8 mouse cellular contexts compared by ENCODE assay signal in genomic region chr2:73273249-73274118, GRCm38 (mm10). TPM values are rescaled to one million over a fixed set of nuclear protein-coding genes. Genes with fewer than 3 reads are reported as not detected.
DNase-seq lines count a peak whose midpoint lies in the region; ATAC-seq and TF ChIP-seq lines count a peak whose summit lies in the region.

No protein-coding gene starts in this region.

- H3K9ac ChIP-seq in heart, embryonic 13.5 days = peak overlapping the region; percentile 66
- H3K9ac ChIP-seq in forebrain, embryonic 14.5 days (ENCODE audit: low read length) = peak overlapping the region; percentile 77
- H3K9ac ChIP-seq in neural tube, embryonic 11.5 days (ENCODE audit: low read length) = peak overlapping the region; percentile 55

- no peak for TF ChIP-seq CTCF in G1E (IDR thresholded peaks at IDR 0.05; ENCODE audit: low read depth, low read length)

- peak overlapping the region; percentile 80 for H3K4me2 ChIP-seq in heart, embryonic 13.5 days
- H3K4me2 ChIP-seq in forebrain, embryonic 14.5 days (ENCODE audit: low read length) = peak overlapping the region; percentile 56
- peak overlapping the region; percentile 53 for H3K4me2 ChIP-seq in neural tube, embryonic 11.5 days (ENCODE audit: low read depth)

- no peaks in the 10 kb centered on the region for H3K9me3 ChIP-seq in heart, embryonic 13.5 days
- peaks cover 24% of the 10 kb centered on the region for H3K9me3 ChIP-seq in G1E (replicated peaks)
- H3K9me3 ChIP-seq in forebrain, embryonic 14.5 days (replicated peaks; ENCODE audit: control insufficient read depth, low read length) = no peaks in the 10 kb centered on the region
- no peaks in the 10 kb centered on the region for H3K9me3 ChIP-seq in limb, embryonic 10.5 days (replicated peaks)
- no peaks in the 10 kb centered on the region for H3K9me3 ChIP-seq in neural tube, embryonic 11.5 days (ENCODE audit: control insufficient read depth, low read length)

- no peak for ATAC-seq in heart, embryonic 13.5 days (ENCODE audit: extremely low read depth, insufficient number of reproducible peaks, low FRiP score, low TSS enrichment)
- ATAC-seq in G1E (ENCODE audit: extremely low read depth, insufficient number of reproducible peaks, low FRiP score, poor library complexity, severe bottlenecking) = no peak
- ATAC-seq in forebrain, embryonic 14.5 days = peak; percentile 8; the same call in 1 of the 2 replicates
- ATAC-seq in neural tube, embryonic 11.5 days (ENCODE audit: insufficient read depth, low FRiP score, low TSS enrichment) = peak; percentile 22; the same call in 1 of the 2 replicates
- no peak for ATAC-seq in erythroid progenitor cell, adult 5-6 weeks (replicated peaks; ENCODE audit: low FRiP score, poor library complexity, severe bottlenecking)

- H3K4me1 ChIP-seq in heart, embryonic 13.5 days = peaks cover 55% of the 10 kb centered on the region
- H3K4me1 ChIP-seq in G1E (ENCODE audit: insufficient read depth, low read depth, low read length) = peaks cover 28% of the 10 kb centered on the region
- H3K4me1 ChIP-seq in forebrain, embryonic 14.5 days (ENCODE audit: control insufficient read depth, insufficient read depth, low read length) = peaks cover 10% of the 10 kb centered on the region
- peaks cover 63% of the 10 kb centered on the region for H3K4me1 ChIP-seq in limb, embryonic 10.5 days
- H3K4me1 ChIP-seq in neural tube, embryonic 11.5 days (ENCODE audit: control insufficient read depth, insufficient read depth, low read length) = peaks cover 28% of the 10 kb centered on the region

- DNase-seq in heart, adult 11 months = no peak
- DNase-seq in G1E (ENCODE audit: low spot score) (no peak), MN1 (ENCODE audit: low spot score) (no peak)
- peak; percentile 58 for DNase-seq in forebrain, embryonic 14.5 days (ENCODE audit: low spot score)
- DNase-seq in limb, embryonic 10.5 days (ENCODE audit: low spot score) = peak; percentile 73
- DNase-seq in neural tube, embryonic 11.5 days (ENCODE audit: low spot score) = peak; percentile 66

- 1% methylated on average over 102 of the region's 110 CpGs for WGBS in heart, embryonic 13.5 days
- WGBS in forebrain, embryonic 14.5 days = under 1% methylated on average over 109 of the region's 110 CpGs
- under 1% methylated on average over 109 of the region's 110 CpGs for WGBS in limb, embryonic 10.5 days
- under 1% methylated on average over 76 of the region's 110 CpGs for WGBS in neural tube, embryonic 11.5 days

- no peaks in the 10 kb centered on the region for H3K36me3 ChIP-seq in heart, embryonic 13.5 days
- no peaks in the 10 kb centered on the region for H3K36me3 ChIP-seq in G1E (replicated peaks)
- H3K36me3 ChIP-seq in forebrain, embryonic 14.5 days (ENCODE audit: control insufficient read depth, insufficient read depth, low read length) = peaks cover 13% of the 10 kb centered on the region; the same call in 1 of the 2 replicates
- H3K36me3 ChIP-seq in limb, embryonic 10.5 days = no peaks in the 10 kb centered on the region
- no peaks in the 10 kb centered on the region for H3K36me3 ChIP-seq in neural tube, embryonic 11.5 days (ENCODE audit: control insufficient read depth, insufficient read depth, low read length)

- H3K27ac ChIP-seq in heart, embryonic 13.5 days (replicated peaks) = no peak overlapping the region
- peak overlapping the region; percentile 87 for H3K27ac ChIP-seq in forebrain, embryonic 14.5 days (ENCODE audit: low read depth, low read length)
- peak overlapping the region; percentile 69 for H3K27ac ChIP-seq in limb, embryonic 10.5 days
- H3K27ac ChIP-seq in neural tube, embryonic 11.5 days (ENCODE audit: low read depth, low read length) = no peak overlapping the region; the same call in 1 of the 2 replicates

- H3K27me3 ChIP-seq in heart, embryonic 13.5 days (replicated peaks) = peaks cover 88% of the 10 kb centered on the region
- peaks cover 65% of the 10 kb centered on the region for H3K27me3 ChIP-seq in G1E (ENCODE audit: insufficient read depth, low read length)
- H3K27me3 ChIP-seq in forebrain, embryonic 14.5 days (replicated peaks; ENCODE audit: control insufficient read depth, insufficient read depth, low read length) = peaks cover 45% of the 10 kb centered on the region
- peaks cover 98% of the 10 kb centered on the region for H3K27me3 ChIP-seq in limb, embryonic 10.5 days (ENCODE audit: low read depth, poor library complexity, severe bottlenecking)
- peaks cover 75% of the 10 kb centered on the region for H3K27me3 ChIP-seq in neural tube, embryonic 11.5 days (ENCODE audit: control insufficient read depth, insufficient read depth, low read length)

- peak overlapping the region; percentile 54 for H3K4me3 ChIP-seq in heart, embryonic 13.5 days
- H3K4me3 ChIP-seq in G1E (ENCODE audit: low read depth, low read length) = peak overlapping the region; percentile 54; the same call in 1 of the 2 replicates
- H3K4me3 ChIP-seq in forebrain, embryonic 14.5 days (ENCODE audit: low read depth, low read length) = peak overlapping the region; percentile 51
- H3K4me3 ChIP-seq in limb, embryonic 10.5 days = peak overlapping the region; percentile 53
- peak overlapping the region; percentile 43 for H3K4me3 ChIP-seq in neural tube, embryonic 11.5 days (ENCODE audit: low read depth, low read length)

RNA-seq across cellular contexts. Expression of gene Sp9, which starts 1.8 kb away (rescaled TPM):
- polyA plus RNA-seq in heart, embryonic 13.5 days (2015; fragmentation: Nextera tagmentation; extraction: Ambion mirVana) = 0.04 TPM in 1 of 2 replicates, not detected in the other
- total RNA-seq in G1E (2014; fragmentation: Nextera tagmentation) (0.23 TPM in 1 of 2 replicates, not detected in the other), G1E (2017) (0.27 and 0.35 TPM in 2 replicates)
- 0.43 and 0.65 TPM in 2 replicates for polyA plus RNA-seq in G1E (2012)
- polyA plus RNA-seq in forebrain, embryonic 14.5 days (2014; fragmentation: Nextera tagmentation; extraction: Ambion mirVana) = 10.9 and 12.2 TPM in 2 replicates
- polyA plus RNA-seq in limb, embryonic 10.5 days (2016; fragmentation: Nextera tagmentation; extraction: Ambion mirVana) = 0.19 and 0.36 TPM in 2 replicates
- 1.8 and 2.0 TPM in 2 replicates for polyA plus RNA-seq in neural tube, embryonic 11.5 days (2014; fragmentation: Nextera tagmentation; extraction: Ambion mirVana)
- total RNA-seq in erythroid progenitor cell, adult 5-6 weeks (2015; ENCODE audit: low replicate concordance) = not detected in 2 replicates
- total RNA-seq in erythroid progenitor cell, adult 5-6 weeks (2017; ENCODE audit: low replicate concordance) = not detected in 2 replicates

RNA-seq across cellular contexts. Expression of gene Scrn3, which starts 38.9 kb away (rescaled TPM):
- polyA plus RNA-seq in heart, embryonic 13.5 days (2015; fragmentation: Nextera tagmentation; extraction: Ambion mirVana) = 12.0 and 14.3 TPM in 2 replicates
- total RNA-seq in G1E (2014; fragmentation: Nextera tagmentation) (53.1 and 58.5 TPM in 2 replicates), G1E (2017) (29.4 and 42.1 TPM in 2 replicates)
- 2.3 and 2.8 TPM in 2 replicates for polyA plus RNA-seq in G1E (2012)
- 6.2 and 7.2 TPM in 2 replicates for polyA plus RNA-seq in forebrain, embryonic 14.5 days (2014; fragmentation: Nextera tagmentation; extraction: Ambion mirVana)
- 14.7 and 16.5 TPM in 2 replicates for polyA plus RNA-seq in limb, embryonic 10.5 days (2016; fragmentation: Nextera tagmentation; extraction: Ambion mirVana)
- 12.4 and 14.5 TPM in 2 replicates for polyA plus RNA-seq in neural tube, embryonic 11.5 days (2014; fragmentation: Nextera tagmentation; extraction: Ambion mirVana)
- 56.2 and 71.3 TPM in 2 replicates for total RNA-seq in erythroid progenitor cell, adult 5-6 weeks (2015; ENCODE audit: low replicate concordance)
- 108 and 110 TPM in 2 replicates for total RNA-seq in erythroid progenitor cell, adult 5-6 weeks (2017; ENCODE audit: low replicate concordance)

RNA-seq across cellular contexts. Expression of gene Cir1, which starts 39.0 kb away (rescaled TPM):
- polyA plus RNA-seq in heart, embryonic 13.5 days (2015; fragmentation: Nextera tagmentation; extraction: Ambion mirVana) = 14.5 and 16.9 TPM in 2 replicates
- 24.4 and 27.2 TPM in 2 replicates for total RNA-seq in G1E (2014; fragmentation: Nextera tagmentation)
- 15.7 and 21.7 TPM in 2 replicates for total RNA-seq in G1E (2017)
- polyA plus RNA-seq in G1E (2012) = 11.9 and 12.8 TPM in 2 replicates
- 23.4 and 25.9 TPM in 2 replicates for polyA plus RNA-seq in forebrain, embryonic 14.5 days (2014; fragmentation: Nextera tagmentation; extraction: Ambion mirVana)
- 12.2 and 14.3 TPM in 2 replicates for polyA plus RNA-seq in limb, embryonic 10.5 days (2016; fragmentation: Nextera tagmentation; extraction: Ambion mirVana)
- polyA plus RNA-seq in neural tube, embryonic 11.5 days (2014; fragmentation: Nextera tagmentation; extraction: Ambion mirVana) = 21.0 and 23.0 TPM in 2 replicates
- total RNA-seq in erythroid progenitor cell, adult 5-6 weeks (2015; ENCODE audit: low replicate concordance) = 19.8 and 39.4 TPM in 2 replicates
- total RNA-seq in erythroid progenitor cell, adult 5-6 weeks (2017; ENCODE audit: low replicate concordance) = 23.0 and 46.1 TPM in 2 replicates

RNA-seq across cellular contexts. Expression of gene Ola1, which starts 54.8 kb away (rescaled TPM):
- polyA plus RNA-seq in heart, embryonic 13.5 days (2015; fragmentation: Nextera tagmentation; extraction: Ambion mirVana) = 64.1 and 69.6 TPM in 2 replicates
- total RNA-seq in G1E (2014; fragmentation: Nextera tagmentation) (180 and 192 TPM in 2 replicates), G1E (2017) (108 and 124 TPM in 2 replicates)
- polyA plus RNA-seq in G1E (2012) = 47.1 and 59.0 TPM in 2 replicates
- 80.9 and 92.9 TPM in 2 replicates for polyA plus RNA-seq in forebrain, embryonic 14.5 days (2014; fragmentation: Nextera tagmentation; extraction: Ambion mirVana)
- 107 and 112 TPM in 2 replicates for polyA plus RNA-seq in limb, embryonic 10.5 days (2016; fragmentation: Nextera tagmentation; extraction: Ambion mirVana)
- 93.3 and 98.5 TPM in 2 replicates for polyA plus RNA-seq in neural tube, embryonic 11.5 days (2014; fragmentation: Nextera tagmentation; extraction: Ambion mirVana)
- total RNA-seq in erythroid progenitor cell, adult 5-6 weeks (2015; ENCODE audit: low replicate concordance) = 28.9 and 46.5 TPM in 2 replicates
- 25.9 and 44.2 TPM in 2 replicates for total RNA-seq in erythroid progenitor cell, adult 5-6 weeks (2017; ENCODE audit: low replicate concordance)

Comparison
In these comparisons a context has a peak if more than half of its experiments do, and no peak if none do; other contexts are left out.
1. ATAC-seq: peak in forebrain, embryonic 14.5 days (single experiment) and neural tube, embryonic 11.5 days (single experiment); none in heart, embryonic 13.5 days (single experiment), G1E (single experiment) and erythroid progenitor cell, adult 5-6 weeks (single experiment).
2. H3K27ac ChIP-seq: peak in forebrain, embryonic 14.5 days (single experiment) and limb, embryonic 10.5 days (single experiment); none in heart, embryonic 13.5 days (single experiment) and neural tube, embryonic 11.5 days (single experiment).
3. DNase-seq: peak in forebrain, embryonic 14.5 days (single experiment), limb, embryonic 10.5 days (single experiment) and neural tube, embryonic 11.5 days (single experiment); none in heart, adult 11 months (single experiment), G1E (single experiment) and MN1 (single experiment).
4. Peak in every context shown above with its lines, with median percentiles within 50 percentile points of each other: H3K4me2 ChIP-seq, H3K4me3 ChIP-seq and H3K9ac ChIP-seq.